Mouse (Mus musculus) kidney, adult 18-20 months (tissue): ENCODE data around the gene Tex14.
"Not testable (repeated sequence)": the region's sequence is repeated elsewhere in the genome, so short reads cannot be mapped to it uniquely, and the experiment has no call there.

Source experiments
- DNase-seq: peaks from one replicate; pipeline ENCODE4 v3.0.0; 2021

The Tex14 gene

DNA sequence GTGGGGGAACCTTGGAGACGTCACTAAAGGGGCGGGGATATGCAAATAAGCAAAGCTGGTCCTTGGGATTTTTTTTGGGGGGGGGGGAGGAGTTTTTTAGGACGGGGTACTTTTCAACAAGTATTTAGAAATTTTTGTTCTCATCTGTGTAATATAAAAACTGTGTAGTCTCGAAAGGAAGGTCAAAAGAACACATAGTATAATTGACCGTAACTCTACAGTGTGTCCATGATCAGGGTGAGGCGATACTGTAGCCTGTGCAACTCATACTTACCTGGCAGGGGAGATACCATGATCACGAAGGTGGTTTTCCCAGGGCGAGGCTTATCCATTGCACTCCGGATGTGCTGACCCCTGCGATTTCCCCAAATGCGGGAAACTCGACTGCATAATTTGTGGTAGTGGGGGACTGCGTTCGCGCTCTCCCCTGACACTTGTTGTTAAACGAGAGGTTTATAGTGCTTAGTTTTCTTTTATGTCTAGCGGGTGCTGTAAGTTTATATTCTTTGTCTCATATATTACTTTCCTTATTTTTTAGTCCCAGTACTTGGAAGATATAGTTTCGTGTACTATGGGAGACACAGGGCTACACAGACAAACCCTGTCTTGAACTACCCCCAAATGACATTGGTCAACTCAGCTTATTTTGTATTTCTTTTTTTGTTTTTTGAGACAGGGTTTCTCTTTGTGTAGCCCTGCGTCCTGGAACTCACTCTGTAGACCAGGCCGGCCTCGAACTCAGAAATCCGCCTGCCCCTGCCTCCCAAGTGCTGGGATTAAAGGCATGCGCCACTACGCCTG lies 21.8 kb downstream of the Tex14 start:
- DNase-seq: peak; percentile 86

DNA sequence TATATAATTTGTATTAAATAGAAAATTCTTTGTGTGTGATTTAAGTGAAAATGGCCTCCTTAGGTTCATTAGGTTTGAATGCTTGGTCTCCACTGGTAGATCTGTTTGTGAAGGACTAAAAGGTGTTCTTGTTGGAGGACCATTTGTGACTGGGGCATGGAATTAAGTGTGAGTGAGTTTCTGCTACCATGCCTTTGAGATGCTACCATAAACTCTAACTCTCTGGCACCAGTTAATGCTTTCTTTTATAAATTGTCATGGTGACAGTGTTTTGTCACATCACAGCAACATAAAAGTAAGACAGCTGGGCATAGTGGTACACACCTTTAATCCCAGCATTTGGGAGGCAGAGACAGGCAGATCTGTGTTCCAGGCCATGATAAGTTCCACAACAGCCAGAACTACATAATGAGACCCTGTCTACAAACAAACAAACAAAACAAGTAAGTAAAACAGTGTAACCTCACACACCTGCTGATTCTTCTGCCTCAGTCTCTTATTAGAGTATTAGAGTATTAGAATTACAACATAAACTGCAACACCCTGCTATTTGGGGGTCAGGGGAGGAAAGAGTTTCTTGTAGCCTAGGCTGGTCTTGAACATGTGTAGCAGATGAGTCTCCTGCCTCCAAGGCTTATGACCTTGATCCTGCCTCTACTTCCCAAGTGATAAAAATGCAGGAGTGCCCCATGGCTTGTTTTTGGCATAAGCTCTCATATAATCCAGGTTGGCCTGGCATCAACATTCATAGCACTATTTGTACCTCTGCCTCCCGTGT lies 22.6 kb downstream of the Tex14 start:
- DNase-seq: no peak

DNA sequence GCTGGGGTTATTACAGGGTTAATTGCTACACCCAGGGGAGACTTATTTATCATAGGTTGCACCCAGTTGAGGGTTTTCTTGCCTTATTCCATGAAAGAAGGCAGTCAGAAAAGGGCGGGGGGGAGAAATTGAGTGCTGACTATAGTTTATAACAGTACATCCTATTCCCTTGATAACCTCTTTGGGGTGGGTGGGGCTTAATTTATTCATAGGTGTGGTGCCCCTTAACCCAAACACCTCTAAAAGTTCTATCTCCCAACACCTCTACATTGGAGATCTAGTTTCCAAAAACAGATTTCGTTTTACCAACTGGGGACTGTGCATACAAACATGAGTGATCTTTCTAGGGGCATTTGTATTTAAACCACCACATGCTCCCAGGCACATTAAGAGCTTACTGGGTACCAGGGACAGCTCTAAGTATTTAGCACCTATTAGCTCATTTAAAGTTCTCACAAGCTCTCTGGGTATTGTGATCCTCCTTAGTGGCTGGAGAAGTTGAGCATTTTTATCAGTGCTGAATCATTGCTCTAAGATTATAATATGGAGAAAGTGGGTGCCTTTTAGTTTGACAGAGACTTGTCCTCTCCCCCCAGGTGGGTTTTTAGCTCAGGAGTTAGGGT lies 23.3 kb downstream of the Tex14 start:
- no peak for DNase-seq

DNA sequence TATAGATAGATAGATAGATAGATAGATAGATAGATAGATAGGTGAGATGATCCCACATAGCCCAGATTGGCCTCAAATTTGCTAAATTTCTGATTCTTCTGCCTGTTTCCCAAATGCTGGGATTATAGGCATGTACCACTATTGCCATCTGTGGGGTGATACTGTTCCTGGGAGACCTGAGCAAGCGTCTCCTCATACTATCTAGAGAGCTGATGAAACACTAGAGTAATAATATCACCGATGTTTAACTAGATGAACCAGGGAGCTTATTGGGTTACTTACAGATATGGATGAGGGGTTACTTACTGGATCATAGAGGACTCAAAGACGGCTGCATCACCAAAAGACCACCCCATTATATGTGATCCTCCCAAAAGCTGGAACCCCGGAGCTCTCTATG lies 24.5 kb downstream of the Tex14 start:
- no peak for DNase-seq

DNA sequence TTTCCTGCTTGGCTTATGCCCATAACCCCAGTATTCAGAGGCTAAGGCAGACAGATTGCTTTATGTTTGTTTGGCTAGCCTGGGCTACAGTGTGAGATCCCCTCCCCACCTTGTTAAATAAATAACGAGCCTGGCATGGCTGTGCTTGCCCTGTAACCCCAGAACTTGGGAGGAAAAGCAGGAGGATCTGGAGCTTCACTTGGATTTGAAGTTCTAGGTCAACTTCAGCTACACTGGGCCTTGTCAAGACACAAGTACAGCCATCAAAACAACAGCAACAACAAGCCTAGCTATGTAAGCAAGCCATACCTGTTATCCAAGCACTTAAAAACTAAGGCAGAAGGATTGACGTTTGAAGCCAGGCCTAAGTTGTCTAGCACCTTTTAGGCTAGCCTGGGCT lies 25.5 kb downstream of the Tex14 start:
- no peak for DNase-seq

DNA sequence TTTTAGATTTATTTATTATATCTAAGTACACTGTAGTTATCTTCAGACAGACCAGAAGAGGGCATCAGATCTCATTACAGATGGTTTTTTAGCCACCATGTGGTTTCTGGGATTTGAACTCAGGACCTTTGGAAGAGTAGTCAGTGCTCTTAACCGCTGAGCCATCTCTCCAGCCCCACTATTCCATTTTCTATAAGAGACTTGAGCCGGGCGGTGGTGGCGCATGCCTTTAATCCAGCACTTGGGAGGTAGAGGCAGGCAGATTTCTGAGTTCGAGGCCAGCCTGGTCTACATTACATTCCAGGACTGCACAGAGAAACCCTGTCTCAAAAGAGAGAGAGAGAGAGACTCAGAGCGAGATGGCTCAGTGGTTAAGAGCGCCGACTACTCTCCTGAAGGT lies 26.9 kb downstream of the Tex14 start:
- DNase-seq: not testable (repeated sequence)

DNA sequence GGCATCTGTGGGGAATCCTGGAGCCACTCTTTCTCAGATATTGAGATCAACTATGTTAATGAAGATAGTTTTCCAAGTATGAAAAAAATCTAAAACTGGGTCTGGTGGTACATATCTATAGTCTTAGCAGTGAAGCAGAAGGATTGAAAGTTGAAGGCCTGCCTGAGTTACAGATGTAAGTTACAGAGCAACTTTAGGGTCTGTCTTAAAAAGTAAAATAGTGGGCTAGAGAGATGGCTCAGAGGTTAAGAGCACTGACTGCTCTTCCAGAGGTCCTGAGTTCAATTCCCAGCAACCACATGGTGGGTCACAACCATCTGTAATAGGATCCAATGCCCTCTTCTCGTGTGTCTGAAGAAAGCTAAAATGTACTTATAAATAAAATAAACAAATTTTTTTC lies 27.6 kb downstream of the Tex14 start:
- no peak for DNase-seq

DNA sequence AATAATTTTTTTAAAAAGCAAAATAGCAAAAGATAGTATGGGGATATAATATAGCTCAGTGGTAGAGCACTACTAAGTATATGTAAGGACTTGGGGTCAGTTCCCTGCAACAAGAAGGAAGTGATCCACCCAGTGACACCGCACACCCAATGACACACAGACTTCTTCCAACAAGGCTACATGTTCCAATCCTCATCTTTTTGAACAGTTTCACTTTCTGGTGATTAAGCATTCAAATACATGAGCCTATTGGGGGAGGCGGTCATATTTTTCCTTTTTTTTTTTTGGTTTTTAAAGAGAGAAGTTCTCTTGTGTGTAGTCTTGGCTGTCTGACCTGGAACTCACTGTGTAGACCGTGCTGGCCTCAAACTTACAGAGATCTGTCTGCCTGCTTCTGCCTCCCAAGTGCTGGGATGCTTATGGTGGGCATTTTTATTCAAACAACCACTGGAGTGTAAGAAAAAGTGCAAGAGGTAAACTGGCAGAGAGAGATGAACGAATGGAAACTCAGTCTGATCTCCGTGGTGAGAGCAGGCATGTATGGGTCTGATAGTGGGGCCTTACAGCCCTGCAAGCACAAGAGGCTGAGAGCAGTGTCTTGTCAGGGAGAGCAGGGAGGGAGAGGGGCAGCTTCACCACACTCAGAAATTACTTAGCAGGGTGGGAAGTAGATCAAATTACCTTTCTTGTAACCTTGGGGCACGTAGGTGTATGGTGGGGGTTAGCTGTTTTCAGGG lies 28.2 kb downstream of the Tex14 start:
- DNase-seq: no peak

DNA sequence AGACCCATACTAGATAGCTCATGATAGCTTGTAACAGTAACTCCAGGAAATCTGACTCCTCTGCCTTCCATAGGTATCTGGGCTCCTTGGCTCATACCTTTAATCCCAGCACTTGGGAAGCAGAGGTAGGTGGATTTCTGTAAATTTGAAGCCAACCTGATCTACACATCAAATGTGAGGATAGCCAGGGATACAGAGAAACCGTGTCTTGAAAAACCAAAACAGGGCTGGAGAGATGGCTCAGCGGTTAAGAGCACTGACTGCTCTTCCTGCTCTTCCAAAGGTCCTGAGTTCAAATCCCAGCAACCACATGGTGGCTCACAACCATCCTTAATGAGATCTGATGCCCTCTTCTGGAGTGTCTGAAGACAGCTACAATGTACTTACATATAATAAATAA lies 30.2 kb downstream of the Tex14 start:
- not testable (repeated sequence) for DNase-seq

DNA sequence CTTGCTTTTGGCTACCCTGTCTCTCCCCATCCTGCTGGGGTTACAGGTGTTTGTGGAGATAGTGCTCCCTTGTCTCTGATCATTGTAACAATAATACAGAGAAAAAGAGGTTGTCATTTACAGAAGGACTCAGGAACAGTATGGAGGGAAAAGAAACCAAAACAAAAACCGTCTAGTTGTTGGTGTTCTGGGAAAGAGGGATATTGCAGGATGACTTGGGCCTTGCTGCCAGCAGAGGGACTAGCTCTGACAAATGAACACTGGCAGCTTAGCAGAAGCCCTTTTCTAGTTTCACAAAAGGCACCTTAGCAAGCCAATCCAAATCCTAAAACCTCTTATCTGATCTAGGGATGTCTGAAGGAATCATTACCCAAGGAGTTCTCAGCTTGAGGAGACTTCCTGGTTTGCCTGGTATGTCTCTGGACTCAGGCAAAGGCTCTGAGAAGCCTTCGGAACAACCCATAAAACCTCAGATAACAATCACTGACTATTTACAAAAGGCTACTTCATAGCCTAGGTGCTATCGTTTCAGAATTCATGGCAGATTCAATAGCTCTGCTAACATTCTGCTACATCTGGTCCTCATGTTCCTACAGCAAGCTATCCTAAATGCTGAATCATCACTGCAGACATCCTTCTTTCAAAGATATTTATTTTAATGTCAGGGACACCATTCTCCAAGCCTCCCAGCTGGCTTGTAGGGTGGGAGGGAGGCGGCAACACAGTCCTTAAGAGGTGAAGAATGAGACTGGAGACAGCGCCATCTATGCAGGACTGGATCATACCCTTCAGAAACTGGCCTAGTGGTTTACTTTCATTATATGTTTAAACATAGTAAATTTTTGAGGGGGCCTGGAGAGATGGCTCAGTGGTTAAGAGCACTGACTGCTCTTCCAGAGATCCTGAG lies 31.7 kb downstream of the Tex14 start:
- no peak for DNase-seq

DNA sequence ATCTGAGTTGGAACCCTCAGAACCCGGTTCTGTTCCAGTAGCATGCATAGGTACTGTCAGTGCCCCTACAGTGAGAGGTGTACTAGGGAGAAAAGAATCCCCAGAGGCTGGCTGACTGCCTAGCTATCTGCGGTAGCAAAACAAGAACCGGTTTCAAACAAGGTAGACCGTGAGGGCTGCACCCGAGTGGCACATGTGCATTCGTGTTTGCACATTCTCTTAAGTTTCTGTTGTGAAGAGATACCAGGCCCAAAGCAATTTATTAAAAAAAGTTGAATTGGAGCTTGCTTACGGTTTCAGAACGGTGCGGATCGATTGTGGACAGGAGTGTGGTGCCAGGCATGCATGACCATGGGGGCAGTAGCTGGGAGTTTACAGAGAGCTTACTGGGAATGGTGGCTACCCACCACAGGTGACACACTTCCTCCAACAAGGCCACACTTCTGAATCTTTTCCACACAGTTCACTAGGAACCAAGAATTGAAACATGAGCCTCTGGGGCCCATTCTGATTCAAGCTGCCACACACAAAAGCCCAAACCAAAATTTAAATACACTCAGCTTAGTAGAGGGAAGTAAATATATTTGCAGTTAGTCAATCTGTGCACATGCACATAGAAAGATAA lies 35.0 kb downstream of the Tex14 start:
- DNase-seq: no peak

DNA sequence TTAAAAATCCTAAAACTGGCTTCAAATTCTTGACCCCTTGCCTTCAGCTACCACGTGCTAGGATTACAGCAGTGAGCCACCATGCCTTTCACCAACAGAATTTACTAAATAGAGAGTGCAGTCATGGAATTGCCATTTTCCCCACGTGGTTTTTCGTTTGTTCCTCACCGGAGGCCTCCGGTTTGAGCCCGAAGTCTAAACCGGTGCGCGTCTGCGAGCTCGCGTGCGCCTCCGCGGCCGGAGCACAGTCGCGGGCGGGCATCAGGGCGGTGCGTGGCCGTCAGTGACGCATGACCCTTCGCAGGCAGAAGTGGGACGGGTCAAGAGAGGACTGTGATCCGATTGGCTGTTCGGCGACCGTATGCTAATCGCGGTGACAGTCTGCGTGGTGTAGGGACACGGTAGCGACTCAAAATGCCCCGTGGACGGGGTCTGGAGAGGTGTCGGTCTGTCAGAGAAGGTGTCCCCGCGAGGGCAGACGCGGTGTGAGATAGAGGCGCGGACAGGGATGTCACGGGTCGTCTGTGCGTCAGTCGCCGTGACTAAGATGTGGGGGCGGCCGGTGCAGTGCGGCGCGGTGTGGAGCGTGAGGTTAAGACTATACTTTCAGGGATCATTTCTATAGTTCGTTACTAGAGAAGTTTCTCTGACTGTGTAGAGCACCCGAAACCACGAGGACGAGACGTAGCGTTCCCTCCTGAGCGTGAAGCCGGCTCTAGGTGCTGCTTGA lies 37.9 kb downstream of the Tex14 start:
- DNase-seq: peak; percentile 85

DNA sequence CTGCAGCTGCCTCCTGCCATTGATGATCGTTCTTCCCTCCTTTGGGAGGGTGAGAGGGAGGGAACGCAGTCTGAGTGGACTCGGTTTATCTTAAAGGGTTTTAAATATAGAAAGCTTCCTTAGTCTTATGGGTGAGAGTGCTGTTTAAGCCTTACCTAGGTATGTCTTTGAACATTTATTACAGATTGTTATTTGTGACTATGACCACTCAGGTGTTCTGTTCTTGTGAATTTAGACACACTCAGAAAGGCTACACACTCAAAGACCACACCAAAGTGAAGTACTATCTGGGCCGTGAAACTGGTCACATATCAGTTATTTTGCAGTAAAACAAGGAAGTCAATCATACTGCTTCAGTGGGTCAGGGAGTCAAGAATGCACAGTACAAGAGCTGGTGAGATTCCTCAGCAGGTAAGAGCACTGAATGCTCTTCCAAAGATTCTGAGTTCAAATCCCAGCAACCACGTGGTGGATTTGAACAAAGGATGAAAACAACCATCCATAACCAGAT lies 38.6 kb downstream of the Tex14 start:
- peak; percentile 45 for DNase-seq

DNA sequence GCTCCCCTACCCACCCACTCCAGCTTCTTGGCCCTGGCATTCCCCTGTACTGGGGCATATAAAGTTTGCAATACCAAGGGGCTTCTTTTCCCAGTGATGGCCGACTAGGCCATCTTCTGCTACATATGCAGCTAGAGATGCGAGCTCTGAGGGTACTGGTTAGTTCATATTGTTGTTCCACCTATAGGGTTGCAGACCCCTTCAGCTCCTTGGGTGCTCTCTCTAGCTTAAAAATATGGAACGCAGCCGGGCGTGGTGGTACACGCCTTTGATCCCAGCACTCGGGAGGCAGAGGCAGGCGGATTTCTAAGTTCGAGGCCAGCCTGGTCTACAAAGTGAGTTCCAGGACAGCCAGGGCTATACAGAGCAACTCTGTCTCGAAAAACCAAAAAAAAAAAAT lies 39.2 kb downstream of the Tex14 start:
- DNase-seq: not testable (repeated sequence)

DNA sequence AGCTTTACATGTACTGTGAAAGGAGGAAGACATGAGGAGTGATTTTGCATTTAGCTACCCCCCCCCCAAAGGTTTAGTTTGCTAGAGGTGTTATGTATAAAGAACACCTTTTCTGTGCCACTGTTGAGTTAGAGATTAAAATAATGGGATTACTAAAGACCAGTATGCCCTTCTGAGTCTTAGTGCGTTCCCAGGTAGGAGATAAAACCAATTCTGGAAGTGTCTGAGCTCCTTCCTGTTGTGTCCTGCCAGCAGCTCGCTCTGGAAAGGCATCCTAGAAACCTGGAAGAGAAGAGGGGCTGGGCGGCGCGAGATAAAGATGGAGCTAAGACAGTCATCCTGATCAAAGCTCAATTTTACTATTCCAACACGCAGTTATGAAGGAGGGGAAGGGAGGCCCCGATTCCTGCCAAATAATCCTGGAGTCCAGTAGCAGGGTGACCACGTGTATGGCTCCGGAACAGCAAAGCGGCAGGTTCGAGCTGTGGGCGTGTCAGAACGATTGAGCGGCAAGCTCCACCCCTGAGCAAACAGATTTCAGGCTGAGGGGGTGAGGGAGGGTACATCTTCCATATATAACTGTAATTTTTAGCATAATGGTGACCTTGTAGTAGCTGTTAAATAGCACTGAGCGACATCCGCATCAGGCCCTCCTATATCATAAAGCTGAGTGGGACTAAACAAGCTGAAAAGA lies 40.0 kb downstream of the Tex14 start:
- DNase-seq: no peak

DNA sequence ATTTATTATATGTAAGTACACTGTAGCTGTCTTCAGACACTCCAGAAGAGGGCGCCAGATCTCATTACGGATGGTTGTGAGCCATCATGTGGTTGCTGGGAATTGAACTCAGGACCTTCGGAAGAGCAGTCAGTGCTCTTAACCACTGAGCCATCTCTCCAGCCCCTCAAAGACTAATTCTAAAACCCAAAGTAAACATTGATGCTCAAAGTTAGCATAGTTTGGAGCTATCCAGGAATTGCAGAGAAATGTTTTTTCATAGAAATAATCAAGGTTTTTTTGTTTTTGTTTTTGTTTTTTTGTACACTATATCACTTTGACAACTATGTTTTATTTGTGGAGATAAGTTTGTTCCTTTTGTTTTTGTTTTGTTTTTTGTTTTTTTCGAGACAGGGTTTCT lies 40.7 kb downstream of the Tex14 start:
- DNase-seq: not testable (repeated sequence)

DNA sequence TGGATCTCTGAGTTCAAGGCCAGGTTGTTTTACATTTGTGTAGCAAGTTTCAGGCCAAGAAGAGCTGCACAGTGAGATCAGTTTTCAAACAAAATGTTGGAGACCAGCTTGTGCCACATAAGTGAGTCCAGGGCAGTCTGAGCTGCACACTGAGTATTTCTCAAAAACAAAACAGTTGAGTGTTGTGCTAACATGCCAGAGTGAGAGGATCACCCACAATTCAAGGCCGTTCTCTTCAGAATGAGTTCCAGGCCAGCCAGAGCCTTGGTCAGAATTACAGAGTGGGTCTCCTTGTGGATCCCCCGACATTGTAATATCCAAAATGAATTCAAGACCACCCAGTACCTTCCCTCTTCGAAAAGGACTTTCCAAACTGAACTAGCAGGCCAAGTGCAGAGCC lies 41.3 kb downstream of the Tex14 start:
- no peak for DNase-seq

DNA sequence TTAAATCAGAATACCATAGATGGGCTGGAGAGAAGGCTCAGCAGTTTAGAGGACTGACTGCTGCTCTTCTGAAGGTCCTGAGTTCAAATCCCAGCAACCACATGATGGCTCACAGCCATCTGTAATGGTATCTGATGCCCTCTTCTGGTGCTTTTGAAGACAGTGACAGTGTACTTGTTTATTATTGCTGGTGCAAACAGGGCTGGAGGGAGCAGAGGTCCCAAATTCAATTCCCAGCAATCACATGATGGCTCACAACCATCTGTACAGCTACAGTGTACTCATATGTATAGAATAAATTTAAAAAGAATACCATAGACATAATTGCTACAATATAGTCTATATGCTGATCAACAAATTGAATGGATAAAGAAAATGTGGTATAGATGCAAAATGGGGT lies 42.6 kb downstream of the Tex14 start:
- no peak for DNase-seq

DNA sequence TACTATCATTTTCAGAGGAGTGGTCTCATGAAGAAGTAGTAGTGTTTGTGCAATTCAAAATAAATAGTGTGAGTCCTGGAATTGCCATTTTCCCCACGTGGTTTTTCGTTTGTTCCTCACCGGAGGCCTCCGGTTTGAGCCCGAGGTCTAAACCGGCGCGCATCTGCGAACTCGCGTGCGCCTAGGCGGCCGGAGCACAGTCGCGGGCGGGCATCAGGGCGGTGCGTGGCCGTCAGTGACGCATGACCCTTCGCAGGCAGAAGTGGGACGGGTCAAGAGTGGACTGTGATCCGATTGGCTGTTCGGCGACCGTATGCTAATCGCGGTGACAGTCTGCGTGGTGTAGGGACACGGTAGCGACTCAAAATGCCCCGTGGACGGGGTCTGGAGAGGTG lies 43.2 kb downstream of the Tex14 start:
- DNase-seq: peak; percentile 94
